Mouse (Mus musculus) right cerebral cortex, adult 2 months (tissue): ENCODE data around the gene Sde2.

Experiments
- DNase-seq, 2 experiments: peaks; one replicate each; pipeline ENCODE4 v3.0.0; 2021 to 2022; ENCODE audit warnings: low spot score in 2 of 2

Gene Sde2

DNA sequence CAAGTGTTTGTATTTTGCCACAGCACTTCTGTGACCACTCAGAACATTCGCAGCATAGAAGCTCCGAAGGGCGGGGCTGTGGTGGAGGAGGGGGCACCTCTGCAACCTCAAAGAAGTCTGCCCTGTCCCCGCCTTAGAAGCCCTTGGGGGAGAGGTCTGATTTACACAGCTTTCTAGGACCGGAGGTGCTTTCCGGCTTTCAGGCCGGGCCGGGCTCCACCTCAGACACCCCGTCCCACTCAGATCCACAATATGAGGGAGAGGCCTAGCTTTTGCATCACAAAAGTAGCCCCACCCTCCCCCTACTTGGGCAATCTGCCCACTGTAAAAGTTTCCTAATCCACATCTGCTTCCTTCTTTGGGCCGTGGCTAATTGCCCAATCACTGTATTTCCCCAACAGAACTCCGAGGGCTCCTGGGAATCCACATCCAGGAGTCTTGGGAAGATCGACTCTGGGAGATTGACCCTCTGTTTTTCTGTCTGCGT, 37.7 kb downstream of the Sde2 start:
- DNase-seq = no peak

DNA sequence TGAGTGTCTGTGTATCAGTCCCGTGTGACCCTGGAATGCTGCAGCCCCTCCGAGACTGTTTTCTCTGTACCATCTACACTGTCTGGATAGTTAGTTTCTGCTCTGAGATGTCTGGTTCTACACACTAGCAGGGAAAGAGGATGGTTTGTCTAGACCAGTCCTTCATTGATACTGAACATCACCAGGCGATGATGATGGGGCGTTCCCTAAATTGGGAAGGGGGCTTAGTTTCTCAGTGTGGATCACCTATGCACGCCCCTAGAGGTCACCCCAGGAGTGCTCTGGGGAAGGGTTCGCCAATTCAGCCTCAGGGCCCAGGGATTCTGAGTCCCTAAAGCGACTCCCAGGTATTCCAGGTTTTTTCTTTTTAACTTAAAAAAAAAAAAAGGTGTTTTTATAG, 38.2 kb downstream of the Sde2 start:
- DNase-seq = no peak

DNA sequence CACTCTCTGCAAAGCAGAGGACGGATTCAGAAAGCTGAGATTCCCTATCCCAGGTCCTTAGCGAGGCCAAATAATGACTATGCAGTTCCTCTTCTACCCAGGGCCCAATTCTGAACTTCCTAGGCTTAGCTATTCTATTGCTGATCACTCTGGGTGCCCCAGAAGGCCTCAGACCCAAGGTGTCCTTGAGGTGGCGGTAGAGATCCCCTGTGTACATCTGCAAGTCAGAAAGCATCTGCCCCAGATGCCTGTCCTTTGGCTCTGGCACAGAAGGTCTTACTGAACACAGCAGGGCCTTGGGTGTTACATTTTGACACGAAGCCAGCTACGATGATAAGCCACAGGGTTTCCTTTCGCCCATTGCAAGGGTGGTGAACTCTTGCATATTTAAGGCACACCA, 38.9 kb downstream of the Sde2 start:
- no peak for DNase-seq

DNA sequence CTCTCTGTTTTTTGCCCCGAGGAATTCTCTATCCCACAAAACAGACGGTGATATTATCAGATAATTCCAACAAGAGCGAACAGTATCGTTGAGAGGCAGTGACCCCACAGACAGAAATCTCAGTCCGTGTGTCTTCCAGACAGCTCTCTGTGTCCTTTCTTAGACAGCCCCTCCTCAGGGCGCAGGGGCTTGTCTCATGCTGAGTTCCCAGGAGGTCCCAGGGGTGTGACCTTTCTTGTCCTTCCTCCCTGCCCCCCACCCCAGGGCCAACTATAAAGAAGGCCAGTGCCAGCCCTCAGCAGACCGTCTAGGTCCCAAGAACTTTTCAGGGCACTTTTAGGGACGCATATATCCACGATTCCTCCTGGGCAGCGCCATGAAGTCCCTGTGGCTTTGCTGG, 41.9 kb downstream of the Sde2 start, which contains the start of gene Lefty2:
Gene Lefty2 (plus strand): TSS at position 301 of the 400 bp plus-strand sequence.
- DNase-seq = no peak

DNA sequence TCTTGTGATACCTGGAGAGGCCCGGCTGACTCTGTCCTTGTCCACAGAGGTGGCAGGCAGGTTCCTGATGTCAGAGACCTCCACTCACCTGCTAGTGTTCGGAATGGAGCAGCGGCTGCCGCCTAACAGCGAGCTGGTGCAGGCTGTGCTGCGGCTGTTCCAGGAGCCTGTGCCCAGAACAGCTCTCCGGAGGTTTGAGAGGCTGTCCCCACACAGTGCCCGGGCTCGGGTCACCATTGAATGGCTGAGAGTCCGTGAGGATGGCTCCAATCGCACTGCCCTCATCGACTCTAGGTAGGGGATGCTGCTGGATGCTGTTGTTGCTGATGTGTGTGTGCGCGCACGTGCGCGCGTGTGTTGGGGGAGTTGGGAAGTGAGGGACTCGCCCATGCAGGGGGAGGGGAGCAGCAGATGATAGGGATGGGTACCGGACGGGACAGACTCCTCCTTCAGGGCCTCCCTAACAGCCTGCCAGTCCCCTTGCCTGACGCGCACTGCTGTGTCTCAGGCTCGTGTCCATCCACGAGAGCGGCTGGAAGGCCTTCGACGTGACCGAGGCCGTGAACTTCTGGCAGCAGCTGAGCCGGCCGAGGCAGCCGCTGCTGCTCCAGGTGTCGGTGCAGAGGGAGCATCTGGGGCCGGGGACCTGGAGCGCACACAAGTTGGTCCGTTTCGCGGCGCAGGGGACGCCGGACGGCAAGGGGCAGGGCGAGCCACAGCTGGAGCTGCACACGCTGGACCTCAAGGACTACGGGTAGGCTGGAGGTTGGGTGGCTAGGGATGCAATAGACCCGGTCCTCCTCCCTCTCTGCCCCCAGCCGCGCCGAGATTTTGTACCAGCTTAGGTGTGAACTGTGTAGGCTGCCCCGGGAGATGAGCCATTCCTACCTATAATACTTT, 43.4 kb downstream of the Sde2 start:
- DNase-seq = peak in 1 of 2 experiments; percentile 2

DNA sequence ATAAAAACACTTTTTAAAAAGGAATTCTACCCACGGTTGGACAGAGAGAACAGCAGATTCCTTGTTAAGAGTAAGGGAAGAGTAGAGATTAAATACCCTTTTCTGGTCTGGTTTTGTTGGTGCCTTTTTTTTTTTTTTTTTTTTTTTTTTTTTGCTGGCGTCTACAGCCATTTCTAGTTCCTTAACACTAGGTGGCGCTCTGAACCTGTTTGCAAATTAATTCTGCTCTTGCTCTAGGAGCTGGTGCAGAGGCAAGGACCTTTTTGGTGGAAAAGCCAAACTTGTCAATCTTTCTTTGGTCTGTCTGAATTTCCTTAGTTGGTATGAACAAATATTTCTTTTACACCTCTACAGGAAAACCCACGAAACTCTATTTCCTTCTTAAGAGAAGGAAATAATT, 50.2 kb downstream of the Sde2 start:
- peak in 1 of 2 experiments; percentile 19 for DNase-seq

DNA sequence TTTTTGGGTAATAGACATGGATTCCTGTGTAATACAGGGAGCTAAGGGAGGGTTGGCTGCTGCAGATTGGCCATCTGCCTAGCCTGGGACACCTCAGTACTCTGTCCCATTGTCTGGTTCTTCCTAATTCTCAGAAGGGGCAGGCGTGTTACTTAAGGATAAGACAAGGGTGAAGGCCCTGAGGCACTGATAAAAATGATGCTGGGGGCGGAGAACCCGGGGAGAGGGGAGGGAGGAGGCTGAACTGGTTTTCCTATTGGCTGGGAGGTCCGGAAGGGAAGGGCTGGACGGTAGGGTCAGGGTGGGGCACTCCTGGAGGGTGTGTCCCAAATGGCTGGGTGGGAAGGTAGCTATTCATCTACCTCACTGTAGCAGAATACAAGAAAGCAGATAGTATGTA, 52.0 kb downstream of the Sde2 start:
- no peak for DNase-seq

DNA sequence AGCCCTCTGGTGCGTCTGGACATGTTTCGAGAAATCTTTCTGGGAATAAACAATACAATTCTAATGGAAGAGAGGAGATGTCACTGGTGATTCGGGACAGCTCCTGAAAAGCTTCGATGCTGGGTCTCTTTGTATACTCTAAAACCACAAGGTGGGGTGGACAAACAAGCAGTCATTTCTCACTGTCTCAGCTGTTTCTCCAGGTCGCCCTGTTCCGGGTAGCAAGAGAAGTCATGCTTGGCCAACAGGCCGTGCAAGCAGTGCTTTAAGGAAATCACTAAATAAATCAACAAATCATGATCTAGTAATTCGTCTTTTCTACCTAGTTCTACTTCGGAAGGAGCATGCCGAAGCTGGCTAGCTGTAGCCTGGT, 52.7 kb downstream of the Sde2 start:
- DNase-seq = no peak

DNA sequence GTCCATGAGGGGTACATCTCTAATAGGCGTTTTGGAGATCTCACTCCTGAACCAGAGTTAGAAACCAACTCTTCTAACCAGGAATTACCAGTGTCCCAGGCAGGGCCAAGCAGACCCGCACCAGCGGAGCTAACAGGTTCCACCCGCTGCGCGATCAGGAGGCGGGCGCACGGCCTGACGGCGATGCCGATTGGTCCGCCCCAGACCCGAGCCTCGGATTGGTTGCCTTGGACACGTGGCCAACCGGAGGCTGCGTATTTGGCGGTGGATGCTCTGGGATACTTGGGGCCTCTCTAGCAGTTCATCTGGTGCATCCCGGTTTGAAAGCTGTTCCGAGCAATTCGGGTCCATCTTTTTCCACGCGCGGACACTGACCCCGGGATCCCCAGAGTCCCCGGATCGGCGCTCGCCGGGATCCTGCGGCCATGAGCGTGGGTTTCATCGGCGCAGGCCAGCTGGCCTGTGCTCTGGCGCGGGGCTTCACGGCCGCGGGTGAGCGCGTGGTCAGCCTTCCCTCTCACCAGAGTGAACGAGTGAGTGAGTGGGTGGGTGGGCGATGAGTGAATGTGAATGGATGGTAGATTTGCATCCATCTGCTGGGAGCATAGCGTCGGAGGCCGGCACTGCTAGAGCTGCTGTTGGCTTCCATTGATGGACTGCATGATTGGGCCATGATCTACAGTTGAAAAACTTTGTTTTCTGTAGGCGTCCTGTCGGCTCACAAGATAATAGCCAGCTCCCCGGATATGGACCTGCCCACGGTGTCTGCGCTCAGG, 53.3 kb downstream of the Sde2 start, which contains the start of gene Pycr2:
Gene Pycr2 (plus strand): TSS at position 255 of the 776 bp plus-strand sequence.
- DNase-seq = peak; percentile 95 to 96

DNA sequence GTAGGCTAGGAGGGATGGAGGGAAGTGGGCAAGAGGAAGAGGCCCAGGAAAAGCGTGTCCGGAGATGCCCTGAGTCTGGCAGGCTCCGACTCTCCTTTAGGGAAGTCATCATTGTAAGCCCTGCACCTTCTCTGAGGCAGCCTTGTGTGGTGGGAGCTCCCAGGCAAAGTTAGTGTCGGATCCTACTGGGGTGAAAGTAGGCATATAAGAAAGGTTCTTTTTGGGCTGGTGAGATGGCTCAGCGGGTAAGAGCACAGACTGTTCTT, 53.8 kb downstream of the Sde2 start:
- no peak for DNase-seq

DNA sequence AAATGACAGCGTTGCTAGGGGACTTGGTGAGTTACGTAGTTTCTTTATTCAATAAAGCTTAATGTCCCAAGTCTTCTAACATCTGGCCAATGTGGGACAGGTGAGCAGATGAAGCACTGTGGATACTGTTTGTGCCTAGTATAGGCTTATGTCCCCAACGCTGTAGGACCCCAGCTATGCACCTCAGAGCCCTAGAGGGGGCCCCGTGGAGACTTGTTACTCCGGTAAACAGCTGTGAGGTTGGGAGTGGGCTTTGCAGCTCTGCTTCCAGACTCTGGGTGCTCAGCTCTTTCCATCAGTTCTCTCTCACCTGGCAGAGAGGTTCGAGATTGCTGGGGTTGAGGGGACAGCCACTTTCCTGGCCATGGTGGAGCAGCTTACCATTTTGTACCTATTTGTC, 54.4 kb downstream of the Sde2 start:
- no peak for DNase-seq

DNA sequence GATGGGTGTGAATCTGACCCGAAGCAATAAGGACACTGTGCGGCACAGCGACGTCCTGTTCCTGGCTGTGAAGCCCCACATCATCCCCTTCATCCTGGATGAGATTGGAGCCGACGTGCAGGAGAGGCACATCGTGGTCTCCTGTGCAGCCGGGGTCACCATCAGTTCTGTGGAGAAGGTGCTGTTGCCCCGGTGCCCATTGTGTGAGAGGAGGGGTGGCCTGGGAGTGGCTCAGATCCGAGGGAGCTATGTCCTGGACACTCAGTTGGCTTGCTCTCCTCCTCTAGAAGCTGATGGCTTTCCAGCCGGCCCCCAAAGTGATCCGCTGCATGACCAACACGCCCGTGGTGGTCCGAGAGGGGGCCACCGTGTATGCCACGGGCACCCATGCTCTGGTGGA, 54.9 kb downstream of the Sde2 start:
- DNase-seq = no peak

DNA sequence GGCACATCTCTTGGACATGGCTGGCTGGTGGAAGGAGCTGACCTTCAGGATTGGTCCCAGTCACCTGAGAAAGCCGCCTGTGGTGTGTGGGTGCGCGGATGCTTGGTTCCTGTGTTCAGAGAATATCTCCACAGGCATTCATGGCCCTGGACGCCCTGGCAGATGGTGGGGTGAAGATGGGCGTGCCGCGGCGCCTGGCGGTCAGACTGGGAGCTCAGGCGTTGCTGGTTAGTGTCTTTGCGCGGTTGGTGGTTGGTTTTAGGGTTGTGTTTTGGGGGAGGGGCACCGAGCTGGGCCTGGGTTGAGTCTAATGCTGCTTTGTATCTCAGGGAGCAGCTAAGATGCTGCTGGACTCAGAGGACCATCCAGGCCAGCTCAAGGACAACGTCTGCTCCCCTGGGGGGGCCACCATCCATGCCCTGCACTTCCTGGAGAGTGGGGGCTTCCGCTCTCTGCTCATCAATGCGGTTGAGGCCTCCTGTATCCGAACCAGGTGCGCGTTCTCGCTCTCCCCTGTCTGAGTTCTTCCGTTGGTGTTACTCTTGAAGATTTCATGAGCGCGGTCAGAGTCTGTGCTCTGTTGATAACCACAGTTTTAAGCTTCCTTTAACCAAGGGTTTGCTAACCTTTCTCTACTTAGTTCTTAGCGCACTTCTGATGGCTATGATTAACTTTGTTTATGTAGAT, 55.7 kb downstream of the Sde2 start:
- DNase-seq = no peak

DNA sequence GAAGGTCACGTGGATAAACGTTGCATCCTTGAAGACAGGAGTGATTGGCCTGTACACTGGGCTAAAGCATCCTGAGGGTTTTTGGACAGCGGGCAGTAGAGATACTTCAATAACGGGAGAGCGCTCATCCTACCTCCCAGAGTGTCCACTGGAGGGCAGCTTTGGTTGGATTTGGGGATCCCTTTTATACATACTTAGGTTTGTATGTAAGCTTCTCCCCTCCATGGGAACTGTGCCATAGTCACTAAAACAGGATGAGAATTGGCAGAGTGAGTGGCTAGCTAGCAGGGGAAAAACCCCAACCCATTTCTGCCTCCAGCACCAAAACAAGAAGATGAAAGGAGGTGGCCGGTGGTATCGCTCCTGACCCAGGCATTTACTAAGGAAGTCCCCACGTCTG, 60.2 kb downstream of the Sde2 start:
- DNase-seq = no peak

DNA sequence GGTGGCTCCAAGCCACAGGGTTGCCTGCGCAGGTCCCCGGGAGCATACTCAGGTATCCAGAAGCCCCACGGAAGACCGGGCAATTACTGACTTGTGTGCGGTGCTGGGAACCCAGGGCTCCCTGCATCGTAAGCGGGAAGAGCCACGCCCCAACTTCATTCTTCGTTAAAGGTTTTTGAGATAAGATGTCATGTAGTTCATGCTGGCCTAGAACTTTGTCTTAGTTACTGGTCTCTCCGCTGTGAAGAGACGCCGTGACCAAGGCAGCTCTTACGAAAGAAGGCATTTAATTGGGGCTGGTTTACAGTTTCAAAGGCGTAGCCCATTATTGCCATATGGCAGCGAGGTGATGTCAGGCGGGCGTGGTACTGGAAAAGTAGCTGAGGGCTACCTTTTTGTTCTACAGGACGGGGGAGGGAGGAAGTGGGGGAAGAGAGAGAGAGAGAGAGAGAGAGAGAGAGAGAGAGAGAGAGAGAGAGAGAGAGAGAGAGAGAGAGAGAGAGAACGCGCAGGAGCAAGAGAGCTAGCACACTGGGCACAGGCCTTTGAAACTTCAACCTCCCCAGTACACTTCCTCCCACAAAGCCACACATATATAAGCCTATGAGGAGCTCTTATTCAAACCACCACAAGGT, 60.8 kb downstream of the Sde2 start:
- DNase-seq = no peak

DNA sequence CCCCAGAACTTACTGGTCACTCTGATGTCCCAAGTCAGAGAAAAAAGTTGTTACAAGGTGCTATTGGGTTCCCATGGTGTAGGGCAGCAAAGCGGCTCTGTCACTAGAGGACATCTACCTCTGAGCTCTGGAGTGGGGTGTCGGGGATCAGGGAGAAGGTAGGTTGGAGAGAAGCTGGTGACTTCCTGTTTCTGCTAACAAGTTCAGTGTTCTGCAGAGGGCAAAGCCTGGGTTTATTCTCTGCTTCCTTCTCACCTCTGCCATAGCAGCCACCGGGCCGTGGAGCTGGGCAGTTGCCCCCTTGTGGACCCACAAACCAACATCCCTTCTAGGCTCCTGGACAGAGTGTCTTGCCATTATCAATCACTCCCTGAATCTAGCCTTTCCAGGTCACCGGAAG, 61.9 kb downstream of the Sde2 start:
- no peak for DNase-seq

DNA sequence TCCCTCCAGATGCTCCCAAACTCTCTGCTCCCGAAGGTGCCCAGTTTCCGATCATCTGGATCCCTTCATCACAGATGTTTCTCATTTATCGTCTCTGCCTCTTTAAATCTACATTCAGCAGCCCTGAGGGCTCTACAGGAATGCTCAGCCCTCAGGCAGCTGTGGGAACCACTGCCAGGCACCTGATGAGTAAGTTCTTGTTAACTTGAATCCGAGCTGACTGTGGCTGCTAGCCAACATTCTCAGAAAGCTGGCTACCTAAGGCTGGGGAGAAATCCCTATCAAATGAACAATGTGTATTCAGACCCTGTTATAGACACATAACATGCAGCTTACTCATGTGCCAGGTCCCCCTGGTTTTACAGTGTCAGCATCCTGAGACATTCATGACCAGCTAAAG, 62.9 kb downstream of the Sde2 start:
- no peak for DNase-seq

DNA sequence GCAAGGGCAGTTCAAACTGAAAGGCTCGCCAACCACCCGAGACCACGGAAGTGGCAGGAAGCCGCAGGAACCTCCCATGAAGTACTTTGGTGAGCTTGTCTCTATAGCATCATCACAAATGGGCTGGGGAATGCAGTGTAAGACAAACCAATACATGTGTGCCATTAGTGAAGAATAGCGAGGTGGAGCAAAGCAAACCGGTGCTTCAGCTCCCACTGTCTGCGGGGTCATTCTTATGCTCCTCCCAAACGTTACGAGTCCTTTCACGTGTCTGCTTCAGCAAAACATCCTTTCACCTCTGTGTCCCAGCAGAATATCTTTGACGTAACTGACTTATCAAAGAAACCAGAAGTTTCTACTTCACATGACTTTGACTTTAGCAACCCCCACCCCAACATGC, 65.5 kb downstream of the Sde2 start:
- DNase-seq = no peak

DNA sequence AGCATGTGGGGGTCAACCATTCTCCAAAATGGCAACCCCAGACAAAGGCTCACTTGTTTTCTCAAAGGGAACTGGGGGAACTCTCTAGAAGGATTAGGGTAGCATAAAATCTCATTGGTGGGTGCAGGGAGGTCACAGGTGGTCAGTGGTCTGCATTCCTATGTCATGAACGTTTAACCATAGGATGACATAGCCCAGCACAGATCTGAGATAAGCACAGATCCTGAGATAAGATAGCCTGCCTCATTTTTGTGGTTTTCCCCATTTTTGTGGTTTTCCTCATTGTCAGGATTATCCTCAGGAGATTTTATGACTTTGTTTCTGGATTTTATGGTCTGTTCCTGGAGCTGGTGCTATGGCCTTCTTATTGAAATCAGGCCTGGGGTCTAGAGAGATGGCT, 66.1 kb downstream of the Sde2 start:
- DNase-seq = no peak
